Mouse (Mus musculus) limb, embryonic 10.5 days (tissue): ENCODE data around the gene Prss8. TPM values are rescaled to one million over a fixed set of nuclear protein-coding genes. Genes with fewer than 3 reads are reported as not detected.
A peak's percentile ranks its signal among the peaks of the same experiment; 100 is the strongest.
"Not testable (repeated sequence)": the region's sequence is repeated elsewhere in the genome, so short reads cannot be mapped to it uniquely, and the experiment has no call there.

Experiments used
- DNase-seq: peaks from one replicate; pipeline ENCODE4 v3.0.0-alpha.2; 2017; ENCODE audit warnings: low spot score
- H3K27ac ChIP-seq: fragments of 300-500 bp; sonication (generic); 2 replicates; pipeline ENCODE4 v1.5.1; 2016; ENCODE audit warnings: mild to moderate bottlenecking
- H3K27me3 ChIP-seq: fragments of 300-500 bp; sonication (generic); 2 replicates; pipeline ENCODE4 v1.6.1; 2016; ENCODE audit warnings: low read depth, mild to moderate bottlenecking; ENCODE audit not compliant: poor library complexity, severe bottlenecking
- H3K36me3 ChIP-seq: fragments of 300-500 bp; sonication (generic); 2 replicates; pipeline ENCODE4 v1.6.1; 2016; ENCODE audit warnings: mild to moderate bottlenecking, moderate library complexity
- H3K4me1 ChIP-seq: fragments of 300-500 bp; sonication (generic); 2 replicates; pipeline ENCODE4 v1.6.1; 2016
- H3K4me3 ChIP-seq: fragments of 300-500 bp; sonication (generic); 2 replicates; pipeline ENCODE4 v1.5.1; 2016; ENCODE audit warnings: mild to moderate bottlenecking, moderate library complexity
- H3K9me3 ChIP-seq: fragments of 300-500 bp; sonication (generic); replicated peaks from 2 replicates; pipeline ENCODE4 v1.6.1; 2016; ENCODE audit warnings: mild to moderate bottlenecking
- WGBS: fragments of 180-500 bp; shearing (Covaris S2); methylation state at CpG from one replicate; pipeline ENCODE4 v1.1.7; 2016; 5-methylcytosine and 5-hydroxymethylcytosine counted together
- polyA plus RNA-seq: library from polyadenylated mRNA; unstranded; fragments of >200 nt; fragmentation: Nextera tagmentation; extraction: Ambion mirVana; gene quantifications from 2 replicates; pipeline ENCODE4 v1.2.1, GENCODE M21; 2016

The Prss8 gene
- polyA plus RNA-seq, 1 experiment from 2014 or later = 6.3 TPM

DNA sequence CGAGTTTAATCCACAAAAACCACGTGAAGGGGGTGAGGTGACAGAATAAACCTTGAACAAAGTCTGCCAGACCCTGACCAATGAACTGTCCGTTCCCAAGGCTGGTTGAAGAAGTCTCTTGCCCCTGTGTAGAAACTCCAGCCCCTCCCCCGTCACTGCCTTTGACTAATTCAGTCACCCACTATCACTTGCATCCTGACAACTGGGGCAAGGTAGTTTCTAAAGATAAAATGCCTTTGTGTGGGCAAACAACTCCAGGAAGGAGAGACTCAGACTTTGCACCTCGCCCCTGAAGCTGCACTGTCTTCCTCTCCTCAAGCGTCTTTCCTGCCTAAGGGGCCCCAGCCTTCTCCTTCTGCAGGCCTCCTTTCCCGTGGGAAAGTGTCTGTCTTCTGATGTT lies 29.9 kb downstream of the Prss8 start:
- Histone ChIP-seq H3K27ac (no peak overlapping the region), H3K4me3 (no peak overlapping the region), H3K36me3 (0 out of 2 replicates have a peak, but pooled peaks cover under 1% of the 10 kb centered on the region), H3K27me3 (no peaks in the 10 kb centered on the region), H3K9me3 (no peaks in the 10 kb centered on the region), H3K4me1 (peaks cover 15% of the 10 kb centered on the region)
- DNase-seq = no peak
- WGBS = 54% methylated on average over 7 of the region's 7 CpGs

DNA sequence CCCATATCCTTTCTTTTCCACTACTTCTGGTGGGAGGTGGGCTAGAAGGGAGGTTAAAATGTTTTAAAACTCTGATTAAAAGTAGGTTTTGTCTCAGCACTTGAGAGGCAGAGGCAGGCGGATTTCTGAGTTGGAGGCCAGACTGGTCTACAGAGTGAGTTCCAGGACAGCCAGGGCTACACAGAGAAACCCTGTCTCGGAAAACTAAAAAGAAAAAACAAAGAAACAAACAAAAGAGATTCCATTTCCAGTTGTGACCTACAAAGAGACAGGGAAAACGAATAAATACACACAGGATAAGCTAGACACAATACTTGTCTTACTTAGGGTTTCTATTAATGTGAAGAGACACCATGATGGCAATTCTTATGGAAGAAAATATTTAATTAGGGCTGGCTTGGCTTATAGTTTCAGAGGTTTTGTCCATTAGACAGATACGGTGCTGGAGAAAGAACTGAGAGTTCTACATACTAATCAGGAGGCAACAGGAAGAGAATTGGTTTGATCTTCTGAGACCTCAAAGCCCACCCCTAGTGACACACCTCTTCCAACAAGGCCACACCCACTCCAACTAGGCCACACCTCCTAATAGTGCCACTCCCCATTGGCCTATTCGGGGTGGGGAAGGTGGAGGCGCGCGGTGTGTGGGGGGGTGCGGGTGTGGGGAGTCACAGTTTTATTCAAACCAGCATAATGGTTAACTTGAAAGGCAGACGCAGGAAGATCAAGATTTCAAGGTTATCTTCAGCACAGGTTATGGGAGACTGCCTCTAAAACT lies 31.5 kb downstream of the Prss8 start:
- Histone ChIP-seq H3K27ac (no peak overlapping the region), H3K27me3 (no peaks in the 10 kb centered on the region), H3K4me3 (no peak overlapping the region), H3K9me3 (no peaks in the 10 kb centered on the region), H3K4me1 (peaks cover 13% of the 10 kb centered on the region), H3K36me3 (peaks cover 6% of the 10 kb centered on the region)
- DNase-seq = no peak
- WGBS = 37% methylated on average over 10 of the region's 10 CpGs

DNA sequence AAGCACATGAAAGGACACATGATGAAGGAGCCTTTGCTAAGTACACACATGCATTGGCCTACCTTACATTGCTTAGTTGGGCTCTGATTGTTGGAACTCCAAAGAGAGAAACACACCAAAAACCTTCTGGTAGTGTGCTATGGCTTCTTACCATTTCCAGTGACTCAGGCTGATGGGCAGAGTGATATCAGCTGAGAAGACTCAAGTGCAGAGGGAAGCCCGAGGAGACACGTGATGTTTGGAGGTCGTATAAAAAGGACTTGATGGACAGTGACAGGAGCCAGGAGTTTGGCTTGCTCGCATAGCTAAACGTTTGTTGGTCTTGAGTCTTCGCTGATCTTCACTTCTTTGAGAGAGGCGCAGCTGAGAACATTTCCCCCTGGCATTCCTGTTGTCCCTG lies 32.4 kb downstream of the Prss8 start:
- H3K36me3 ChIP-seq = peaks cover 15% of the 10 kb centered on the region
- H3K27me3 ChIP-seq = no peaks in the 10 kb centered on the region
- no peak overlapping the region for H3K4me3 ChIP-seq
- DNase-seq = no peak
- H3K9me3 ChIP-seq = no peaks in the 10 kb centered on the region
- no peak overlapping the region for H3K27ac ChIP-seq
- 89% methylated on average over 7 of the region's 7 CpGs for WGBS
- H3K4me1 ChIP-seq = peaks cover 13% of the 10 kb centered on the region

DNA sequence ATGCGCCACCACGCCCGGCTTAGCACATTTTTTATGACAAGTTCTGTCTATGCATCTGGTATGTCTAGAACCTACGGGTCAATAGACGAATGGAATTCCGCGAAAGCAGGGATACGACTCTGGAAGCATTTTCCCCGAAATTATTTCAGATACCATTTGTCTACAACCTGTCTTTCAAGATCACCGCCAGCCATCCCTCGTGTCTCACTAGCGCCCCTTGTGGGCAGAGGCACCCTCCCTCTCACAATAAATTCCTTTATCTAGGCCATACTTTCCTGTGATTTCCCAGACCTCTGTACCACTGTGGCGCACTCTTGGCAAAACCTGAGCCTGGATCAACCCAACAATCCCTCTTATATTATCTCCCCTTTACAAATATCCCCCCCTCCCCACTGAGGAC lies 33.5 kb downstream of the Prss8 start:
- H3K4me3 ChIP-seq = no peak overlapping the region
- H3K36me3 ChIP-seq = peaks cover 25% of the 10 kb centered on the region
- H3K4me1 ChIP-seq = peaks cover 13% of the 10 kb centered on the region
- H3K27ac ChIP-seq = no peak overlapping the region
- WGBS = 58% methylated on average over 13 of the region's 13 CpGs
- H3K27me3 ChIP-seq = no peaks in the 10 kb centered on the region
- peak; percentile 60 for DNase-seq
- no peaks in the 10 kb centered on the region for H3K9me3 ChIP-seq

DNA sequence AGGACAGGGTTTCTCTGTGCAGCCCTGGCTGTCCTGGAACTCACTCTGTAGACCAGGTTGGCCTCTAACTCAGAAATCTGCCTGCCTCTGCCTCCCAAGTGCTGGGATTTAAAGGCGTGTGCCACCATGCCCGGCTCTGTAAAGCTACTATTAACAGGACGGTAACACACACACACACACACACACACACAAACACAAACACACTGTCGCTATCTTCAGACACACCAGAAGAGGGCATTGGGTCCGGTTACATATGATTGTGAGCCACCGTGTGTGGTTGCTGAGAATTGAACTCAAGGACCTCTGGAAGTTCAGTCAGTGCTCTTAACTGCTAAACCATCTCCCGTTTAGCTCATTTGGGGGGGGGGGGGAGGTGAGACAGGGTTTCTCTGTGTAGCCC lies 34.0 kb downstream of the Prss8 start:
- not testable (repeated sequence) for H3K27me3 ChIP-seq, H3K9me3 ChIP-seq, DNase-seq
- Histone ChIP-seq H3K36me3 (peaks cover 30% of the 10 kb centered on the region), H3K27ac (peak overlapping the region; percentile 82; the same call in 1 of the 2 replicates), H3K4me3 (peak overlapping the region; percentile 67), H3K4me1 (peaks cover 13% of the 10 kb centered on the region)
- 74% methylated on average over 7 of the region's 7 CpGs for WGBS

DNA sequence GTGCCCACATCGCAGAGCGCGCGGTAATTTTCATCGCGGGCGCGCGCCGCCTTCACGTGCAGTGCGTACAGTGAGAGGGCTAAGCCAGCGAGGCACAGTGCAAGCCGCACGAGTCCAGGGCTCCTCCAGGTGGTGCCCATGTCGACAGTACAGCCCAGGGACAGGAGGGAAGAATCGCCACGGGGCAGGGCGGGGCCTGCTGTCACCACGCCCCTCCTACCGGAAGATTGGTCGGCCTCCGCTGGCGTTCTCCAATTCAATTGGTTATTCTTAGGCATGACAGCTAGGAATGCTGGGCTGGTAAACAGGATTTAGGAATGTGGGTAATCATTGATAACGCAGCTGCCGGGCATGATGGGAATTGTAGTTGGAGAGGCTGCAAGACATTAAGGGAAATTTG lies 34.5 kb downstream of the Prss8 start, which contains the start of the genes Gm21974 and Vkorc1:
Gene Gm21974, minus strand, starts transcription at position 13 of the 400 bp plus-strand sequence.
Gene Vkorc1, minus strand, starts transcription at position 176 of the 400 bp plus-strand sequence.
- peaks cover 13% of the 10 kb centered on the region for H3K4me1 ChIP-seq
- no peaks in the 10 kb centered on the region for H3K27me3 ChIP-seq
- under 1% methylated on average over 26 of the region's 26 CpGs for WGBS
- DNase-seq = peak; percentile 94
- H3K36me3 ChIP-seq = peaks cover 34% of the 10 kb centered on the region
- H3K9me3 ChIP-seq = no peaks in the 10 kb centered on the region
- peak within 1 kb of the TSS; percentile 82 for H3K27ac ChIP-seq
- H3K4me3 ChIP-seq = peak within 1 kb of the TSS; percentile 67

DNA sequence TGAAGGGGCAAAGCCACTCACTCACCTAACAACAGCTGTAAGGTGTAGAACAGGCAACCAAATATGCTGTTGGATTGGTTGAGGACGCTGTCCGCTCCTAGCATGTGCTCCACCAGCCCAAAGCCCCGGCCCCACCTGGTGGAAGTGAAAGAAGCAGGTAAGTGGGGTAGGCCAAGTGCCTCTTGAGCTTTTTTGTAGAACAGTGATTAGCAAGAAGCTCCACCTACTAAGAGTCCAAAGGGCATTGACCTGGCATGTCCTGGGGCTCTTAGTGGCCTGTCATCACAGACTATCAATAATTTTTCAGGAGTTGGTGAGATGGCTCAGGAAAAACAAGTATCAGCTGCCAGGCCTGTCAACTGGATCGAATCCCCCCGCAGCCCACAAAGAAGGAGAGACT lies 35.4 kb downstream of the Prss8 start:
- H3K4me3 ChIP-seq = peak overlapping the region; percentile 67
- no peak for DNase-seq
- H3K36me3 ChIP-seq = peaks cover 43% of the 10 kb centered on the region
- H3K27me3 ChIP-seq = no peaks in the 10 kb centered on the region
- no peaks in the 10 kb centered on the region for H3K9me3 ChIP-seq
- peaks cover 13% of the 10 kb centered on the region for H3K4me1 ChIP-seq
- H3K27ac ChIP-seq = no peak overlapping the region
- 76% methylated on average over 5 of the region's 5 CpGs for WGBS

DNA sequence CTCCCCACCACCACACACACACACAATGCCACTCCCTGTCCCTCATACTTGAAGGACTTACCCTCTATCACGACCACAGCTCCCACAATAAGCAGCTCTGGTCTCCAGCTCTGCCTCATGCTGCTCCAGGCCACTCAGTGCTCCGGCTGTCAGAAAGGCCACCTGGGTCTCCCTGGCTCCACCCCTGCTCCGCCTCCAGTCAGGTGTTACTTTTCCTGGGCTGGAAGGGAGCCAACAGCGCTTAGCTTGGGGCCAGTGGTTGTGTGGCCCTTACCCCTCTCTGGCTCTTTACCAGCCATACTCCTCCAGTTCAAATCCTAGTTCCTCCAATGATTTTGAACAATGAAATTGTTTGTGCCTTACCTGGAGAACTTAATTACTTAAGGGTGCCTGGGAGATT lies 39.1 kb downstream of the Prss8 start, which contains the start of gene Prss53:
Gene Prss53, minus strand, starts transcription at position 173 of the 400 bp plus-strand sequence.
- no peak for DNase-seq
- Histone ChIP-seq H3K36me3 (peaks cover 80% of the 10 kb centered on the region), H3K27me3 (no peaks in the 10 kb centered on the region), H3K4me1 (peaks cover 13% of the 10 kb centered on the region), H3K4me3 (no peak within 1 kb of the TSS), H3K27ac (no peak within 1 kb of the TSS), H3K9me3 (no peaks in the 10 kb centered on the region)
- 25% methylated on average over 4 of the region's 4 CpGs for WGBS

DNA sequence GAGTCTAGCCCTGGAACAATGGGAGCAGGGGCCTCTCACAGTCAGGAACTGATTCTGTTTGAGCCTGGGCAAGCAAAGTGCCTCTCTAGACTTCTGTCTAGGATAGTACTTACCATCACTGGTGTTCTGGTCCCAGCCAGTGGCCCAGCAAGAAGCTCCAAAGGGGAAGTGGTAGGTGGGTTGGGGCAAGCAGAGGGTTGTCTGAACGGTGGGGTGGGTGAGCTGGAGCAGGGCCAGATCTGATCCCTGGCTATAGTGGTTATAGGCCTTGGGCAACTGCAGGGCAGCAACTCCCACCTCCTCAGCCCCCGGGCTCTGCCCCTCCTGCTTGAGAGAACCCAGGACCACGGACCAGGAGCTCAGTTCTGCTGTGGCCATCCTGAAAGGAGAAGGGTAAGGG lies 41.1 kb downstream of the Prss8 start:
- 80% methylated on average over 3 of the region's 3 CpGs for WGBS
- Histone ChIP-seq H3K4me1 (peaks cover 2% of the 10 kb centered on the region; the same call in 1 of the 2 replicates), H3K36me3 (peaks cover 98% of the 10 kb centered on the region), H3K9me3 (no peaks in the 10 kb centered on the region), H3K27me3 (no peaks in the 10 kb centered on the region), H3K4me3 (no peak overlapping the region), H3K27ac (no peak overlapping the region)
- no peak for DNase-seq

DNA sequence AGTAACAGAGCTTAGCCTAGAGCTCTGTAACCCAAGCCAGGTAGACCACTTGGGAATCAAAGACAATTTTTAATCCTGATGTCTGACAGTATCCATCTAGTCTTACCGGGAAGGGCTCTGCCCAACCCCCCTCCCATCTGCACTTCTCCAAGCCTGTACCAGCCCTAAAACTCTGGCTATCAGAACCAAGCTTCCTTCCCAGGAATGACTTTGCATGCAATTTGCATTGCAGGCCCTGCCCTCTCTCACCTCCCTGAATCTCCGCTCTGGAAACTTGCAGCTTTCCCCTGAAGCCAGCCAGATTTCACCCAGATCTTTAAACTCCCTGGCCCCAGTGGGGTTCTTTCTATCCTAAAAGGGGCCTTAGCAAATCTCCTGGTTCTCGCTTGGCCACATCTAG lies 42.1 kb downstream of the Prss8 start:
- WGBS = 84% methylated on average over 3 of the region's 3 CpGs
- H3K36me3 ChIP-seq = peaks cover 98% of the 10 kb centered on the region
- no peak for DNase-seq

DNA sequence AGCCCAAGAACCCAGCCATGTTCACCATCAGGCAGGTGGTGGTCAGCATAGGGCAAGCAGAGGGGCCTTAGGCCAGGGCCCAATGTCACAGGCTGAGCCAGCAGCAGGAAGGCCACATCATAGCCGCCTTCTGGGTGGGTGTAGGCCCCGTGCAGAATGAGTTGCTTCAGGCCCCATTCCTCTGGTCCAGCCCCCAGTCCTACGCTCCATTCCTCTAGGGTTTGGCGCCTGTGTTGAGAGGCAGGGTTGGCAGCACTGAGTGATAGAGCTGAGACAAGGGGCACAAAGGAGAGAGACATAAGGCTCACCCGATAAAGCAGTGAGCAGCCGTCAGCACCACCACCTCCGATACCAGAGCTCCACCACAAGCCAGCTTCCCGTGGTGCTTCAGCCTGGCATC lies 42.7 kb downstream of the Prss8 start:
- H3K4me3 ChIP-seq = no peak overlapping the region
- no peak overlapping the region for H3K27ac ChIP-seq
- H3K9me3 ChIP-seq = no peaks in the 10 kb centered on the region
- 80% methylated on average over 8 of the region's 8 CpGs for WGBS
- no peak for DNase-seq
- no peaks in the 10 kb centered on the region for H3K27me3 ChIP-seq
- peaks cover 9% of the 10 kb centered on the region; the same call in 1 of the 2 replicates for H3K4me1 ChIP-seq
- peaks cover 98% of the 10 kb centered on the region for H3K36me3 ChIP-seq

More for the DNA sequence above, 42.1 kb downstream of the Prss8 start:
- peaks cover 9% of the 10 kb centered on the region; the same call in 1 of the 2 replicates for H3K4me1 ChIP-seq
- no peaks in the 10 kb centered on the region for H3K9me3 ChIP-seq
- no peak overlapping the region for H3K27ac ChIP-seq
- H3K27me3 ChIP-seq = no peaks in the 10 kb centered on the region
- no peak overlapping the region for H3K4me3 ChIP-seq

DNA sequence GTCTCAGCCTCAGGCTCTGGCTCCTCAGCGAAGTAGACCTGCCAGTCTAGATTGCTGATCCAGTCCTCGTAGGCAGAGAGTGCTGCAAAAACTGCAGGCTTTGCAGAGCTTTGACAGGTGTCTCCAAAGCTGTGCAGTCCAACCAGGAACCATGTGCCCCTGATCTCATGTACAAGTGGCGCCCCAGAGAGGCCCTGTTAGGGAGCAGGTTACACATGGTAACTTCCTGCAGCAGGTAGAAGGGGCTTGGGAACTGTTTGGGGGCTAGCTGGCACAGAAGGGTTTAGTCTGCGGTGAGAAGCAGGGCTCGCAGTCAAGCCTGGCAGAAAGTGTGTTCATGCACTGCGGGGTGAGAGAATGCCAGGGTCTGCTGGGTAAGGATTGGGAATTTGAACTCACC lies 43.4 kb downstream of the Prss8 start:
- WGBS = 93% methylated on average over 6 of the region's 6 CpGs
- DNase-seq = no peak
- Histone ChIP-seq H3K27ac (no peak overlapping the region), H3K27me3 (no peaks in the 10 kb centered on the region), H3K9me3 (no peaks in the 10 kb centered on the region), H3K4me1 (peaks cover 9% of the 10 kb centered on the region; the same call in 1 of the 2 replicates), H3K4me3 (no peak overlapping the region), H3K36me3 (peaks cover 99% of the 10 kb centered on the region)

DNA sequence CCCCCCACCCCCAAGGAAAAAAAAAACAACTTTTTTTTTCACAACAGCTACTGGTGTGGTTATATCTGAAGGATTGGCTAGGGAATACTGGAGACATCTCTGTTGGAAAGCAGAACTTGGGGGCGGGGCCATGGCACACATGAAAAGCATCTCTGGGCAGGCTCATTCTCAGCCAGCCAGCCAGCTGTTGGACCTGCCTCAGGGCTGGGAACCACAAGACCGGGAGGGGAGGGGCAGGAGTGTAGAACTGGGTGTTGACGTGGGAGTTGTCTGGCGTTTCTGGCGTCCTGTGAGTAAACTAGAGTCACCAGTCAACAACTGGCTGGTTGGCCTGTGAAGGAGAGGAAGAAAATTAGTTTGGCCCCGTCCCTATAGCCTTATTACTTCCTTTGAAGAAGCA lies 44.0 kb downstream of the Prss8 start:
- H3K4me3 ChIP-seq = no peak overlapping the region
- no peaks in the 10 kb centered on the region for H3K27me3 ChIP-seq
- no peak overlapping the region for H3K27ac ChIP-seq
- peaks cover 99% of the 10 kb centered on the region for H3K36me3 ChIP-seq
- peaks cover 9% of the 10 kb centered on the region; the same call in 1 of the 2 replicates for H3K4me1 ChIP-seq
- H3K9me3 ChIP-seq = no peaks in the 10 kb centered on the region
- no peak for DNase-seq
- 71% methylated on average over 6 of the region's 6 CpGs for WGBS
